Mouse (Mus musculus) yolk sac, embryonic 10.5 days (tissue): ENCODE measurements around the gene Pard3b.

Experiments
- DNase-seq: peaks from one replicate; pipeline ENCODE4 v3.0.0-alpha.2; 2017; ENCODE audit warnings: low spot score

The Pard3b gene

DNA sequence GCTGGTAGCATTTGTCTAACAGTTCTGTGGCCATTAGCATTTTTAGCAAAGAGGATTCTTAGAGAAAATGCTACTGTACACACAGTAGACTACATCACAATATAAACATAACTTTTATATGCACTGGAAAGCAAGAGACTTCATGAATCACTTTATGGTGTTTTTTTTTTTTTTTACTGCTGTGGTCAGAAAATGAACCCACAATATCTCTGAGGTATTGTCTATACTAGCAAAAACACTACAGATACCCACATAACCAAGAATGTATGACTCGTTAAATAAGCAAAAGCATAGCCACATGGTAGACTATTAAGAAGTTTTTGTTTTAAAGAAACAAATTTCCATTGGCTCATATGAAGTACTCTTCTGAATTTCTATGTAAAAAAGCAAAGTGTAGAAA is 827.9 kb downstream of the Pard3b start:
- DNase-seq, result no peak

DNA sequence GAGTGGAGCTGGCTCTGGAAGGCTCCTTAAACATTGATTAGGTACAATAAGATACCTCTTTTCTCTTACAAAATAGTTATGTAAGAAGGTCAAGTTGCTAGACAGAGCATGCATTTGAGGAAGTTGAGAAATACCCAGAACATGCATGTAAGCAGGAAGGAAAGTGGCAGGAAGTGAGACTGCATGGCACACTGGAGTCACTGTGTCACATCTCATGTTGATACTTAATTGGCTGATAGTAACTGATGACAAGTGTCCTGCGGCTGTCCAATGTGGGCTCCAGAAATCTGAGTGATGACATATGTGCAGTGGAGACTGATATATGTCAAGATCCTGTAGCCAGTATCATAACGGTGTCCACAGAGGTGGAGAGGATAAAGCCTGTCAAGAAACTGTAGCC is 844.4 kb downstream of the Pard3b start:
- no peak for DNase-seq

DNA sequence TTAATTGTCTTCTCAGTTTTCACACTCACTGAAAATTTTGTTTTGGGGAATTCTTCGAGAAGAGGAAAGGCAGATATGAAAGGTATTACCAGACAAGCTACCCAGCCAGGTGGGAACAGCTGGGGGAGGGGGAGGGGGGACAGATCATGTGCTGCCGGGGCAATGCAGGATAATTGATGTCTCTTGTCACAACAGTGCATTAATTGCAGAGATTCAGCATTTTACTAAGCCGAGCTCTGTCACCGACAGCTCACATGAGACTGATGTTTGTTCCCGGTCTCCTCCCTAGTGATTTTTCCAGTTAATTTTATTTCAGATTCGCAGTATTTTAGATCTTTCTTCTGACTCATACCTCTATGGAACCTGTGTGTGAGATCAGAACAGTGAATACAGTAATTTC is 850.2 kb downstream of the Pard3b start:
- no peak for DNase-seq

DNA sequence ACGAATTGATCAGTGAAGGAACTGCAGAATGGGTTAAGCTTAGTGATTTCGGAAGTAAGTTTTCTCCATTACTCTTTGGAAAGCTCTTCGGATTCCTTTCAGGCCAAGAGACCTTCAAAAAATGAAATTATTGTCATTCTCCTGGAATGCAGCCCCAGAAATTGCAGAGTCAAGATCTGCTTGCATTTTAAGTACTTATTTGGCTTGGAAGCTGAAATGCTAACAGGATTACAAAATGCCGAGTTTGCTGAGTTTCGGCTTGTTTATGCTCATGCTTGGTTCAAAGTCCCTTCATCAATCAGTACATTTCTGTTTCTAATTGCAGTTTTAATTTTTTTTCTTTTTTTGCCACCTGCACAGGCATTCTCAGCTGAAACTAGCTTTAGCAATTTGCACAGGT is 860.5 kb downstream of the Pard3b start:
- no peak for DNase-seq

DNA sequence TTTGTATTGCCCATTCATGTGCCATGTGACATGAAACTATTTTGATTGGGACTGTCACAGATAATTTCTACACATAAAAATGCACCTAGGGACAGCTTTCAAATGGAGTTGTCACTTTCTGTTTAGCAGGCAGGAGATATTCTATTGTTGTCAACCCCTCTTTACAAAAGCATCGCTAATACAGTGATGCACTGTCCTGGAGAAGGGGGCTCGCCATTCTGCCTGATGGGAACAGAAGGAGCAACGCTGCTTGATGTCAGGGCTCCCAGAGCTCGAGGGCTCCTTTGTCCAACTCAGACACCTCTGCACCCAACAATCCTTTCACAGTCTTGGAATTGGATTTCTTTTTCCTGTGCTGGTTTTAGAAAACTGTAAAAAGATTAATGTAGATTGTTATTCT is 871.9 kb downstream of the Pard3b start:
- no peak for DNase-seq

DNA sequence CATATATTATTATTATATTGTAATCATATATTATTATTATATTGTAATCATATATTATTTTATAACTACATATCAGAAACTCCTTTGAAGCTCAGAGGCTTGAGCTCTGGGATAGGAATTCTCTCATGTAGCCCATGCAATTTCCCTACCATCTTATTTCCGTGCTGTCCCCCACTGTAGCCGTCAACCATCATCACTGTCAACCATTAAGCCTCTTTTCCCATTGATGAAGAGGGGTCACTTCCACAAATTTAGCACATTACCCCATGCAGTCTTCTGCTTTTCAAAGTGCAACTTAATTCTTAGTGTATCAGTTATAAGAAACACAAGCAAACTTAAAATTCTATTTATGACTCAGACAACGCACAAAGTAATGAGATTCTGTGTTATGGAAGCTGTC is 873.1 kb downstream of the Pard3b start:
- DNase-seq, result no peak

DNA sequence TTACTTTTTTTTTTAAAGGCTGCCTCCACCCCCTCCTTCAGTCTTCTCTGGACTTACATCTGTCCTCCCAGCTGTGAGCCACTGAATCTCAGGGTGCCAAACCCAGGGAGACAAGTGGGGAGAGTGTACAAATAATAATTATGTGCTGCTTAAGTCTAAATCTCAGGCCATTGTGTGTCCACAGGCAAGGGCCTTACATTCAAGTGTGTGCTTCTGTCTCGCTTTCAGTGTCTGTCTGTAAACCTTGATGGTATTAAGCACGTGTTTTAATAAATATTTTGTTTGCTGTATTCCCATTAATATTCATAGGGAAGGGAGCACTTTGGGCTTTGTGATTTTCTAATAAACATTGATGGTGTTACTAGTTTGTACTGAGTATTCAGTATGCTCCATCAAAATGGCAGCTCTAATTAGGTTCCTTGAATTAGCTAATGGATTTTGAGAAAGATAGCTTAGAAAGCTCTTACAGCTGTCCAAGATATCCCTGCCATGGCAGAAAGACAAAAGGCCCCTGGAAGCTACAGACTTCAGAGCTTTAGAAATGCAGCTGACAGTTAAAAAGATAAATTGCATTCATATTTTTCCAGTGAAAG is 880.1 kb downstream of the Pard3b start:
- DNase-seq, result no peak

DNA sequence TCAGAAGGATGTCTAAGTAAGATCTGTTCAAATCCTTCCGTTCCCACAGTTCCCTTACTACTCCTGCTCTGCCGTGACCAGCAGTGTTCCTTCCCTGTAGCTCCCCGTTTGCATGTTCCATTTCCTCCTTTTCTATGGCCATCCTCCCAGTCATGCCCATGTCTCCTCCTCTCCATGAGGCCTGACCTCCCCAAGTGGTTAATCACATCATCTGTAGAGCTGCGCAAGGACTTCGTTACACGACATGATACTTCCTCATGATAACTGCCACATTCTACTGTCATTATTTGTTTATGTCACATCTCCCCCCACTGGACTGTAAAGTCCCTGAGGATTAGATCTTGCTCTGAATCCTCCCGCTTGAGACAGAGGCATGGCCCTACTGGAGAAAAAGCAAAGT is 882.7 kb downstream of the Pard3b start:
- DNase-seq, result no peak

DNA sequence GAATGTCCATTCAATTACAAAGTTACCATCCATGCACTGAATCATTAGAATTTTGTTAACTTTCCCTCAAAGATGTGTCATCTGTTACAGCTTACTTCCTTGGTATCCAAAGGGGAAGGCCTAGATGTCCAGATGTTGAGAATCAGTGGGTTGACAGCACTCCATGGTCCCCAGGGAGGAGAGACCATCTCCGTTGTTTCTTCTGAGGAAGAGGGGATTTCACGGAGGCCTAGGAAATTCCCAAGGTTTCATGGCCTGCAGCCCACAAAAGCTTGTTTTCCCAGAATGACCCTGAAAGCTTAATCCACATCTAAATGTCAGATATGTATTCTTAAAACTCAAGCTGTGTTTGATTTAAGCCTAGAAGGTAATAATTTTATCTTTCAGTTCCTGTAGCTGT is 884.1 kb downstream of the Pard3b start:
- DNase-seq, result no peak

DNA sequence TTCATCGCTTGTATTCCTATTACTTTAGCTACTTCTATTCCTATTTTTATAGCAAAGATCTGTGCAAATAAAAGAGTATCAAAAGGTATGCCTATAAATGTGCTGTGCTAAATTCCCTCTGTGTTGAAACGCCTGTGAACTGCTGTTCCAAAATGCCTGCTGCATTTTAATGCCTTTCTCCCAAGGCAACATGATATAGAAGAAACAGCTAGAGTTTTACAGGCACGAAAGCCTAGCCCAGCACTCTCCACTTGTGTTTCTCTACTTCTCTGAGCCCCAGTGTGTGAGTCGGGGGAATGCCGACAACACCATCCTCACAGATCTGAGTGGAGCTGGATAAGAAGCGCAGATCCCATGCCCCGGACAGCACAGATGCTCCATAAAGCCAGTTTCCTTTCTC is 889.2 kb downstream of the Pard3b start:
- DNase-seq, result no peak

DNA sequence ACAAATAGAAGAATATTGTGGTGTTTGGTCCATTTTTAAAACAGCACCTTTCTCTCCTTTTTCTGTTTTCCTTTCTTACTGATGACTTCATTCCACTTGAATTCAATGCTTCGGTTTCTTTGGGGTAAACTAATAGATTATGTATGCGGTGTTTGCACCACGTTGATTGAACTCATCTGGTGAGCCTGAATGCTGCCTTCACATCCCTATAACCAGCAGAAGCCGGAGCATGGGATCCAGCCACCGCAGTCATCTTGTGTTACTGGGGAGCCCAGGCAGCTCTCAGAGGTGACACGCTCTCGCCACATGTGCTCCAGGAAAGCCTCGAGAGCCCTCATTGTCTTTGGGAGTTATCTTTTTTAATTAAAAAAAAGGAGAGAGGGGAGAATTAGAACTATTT is 891.3 kb downstream of the Pard3b start:
- DNase-seq, result no peak

DNA sequence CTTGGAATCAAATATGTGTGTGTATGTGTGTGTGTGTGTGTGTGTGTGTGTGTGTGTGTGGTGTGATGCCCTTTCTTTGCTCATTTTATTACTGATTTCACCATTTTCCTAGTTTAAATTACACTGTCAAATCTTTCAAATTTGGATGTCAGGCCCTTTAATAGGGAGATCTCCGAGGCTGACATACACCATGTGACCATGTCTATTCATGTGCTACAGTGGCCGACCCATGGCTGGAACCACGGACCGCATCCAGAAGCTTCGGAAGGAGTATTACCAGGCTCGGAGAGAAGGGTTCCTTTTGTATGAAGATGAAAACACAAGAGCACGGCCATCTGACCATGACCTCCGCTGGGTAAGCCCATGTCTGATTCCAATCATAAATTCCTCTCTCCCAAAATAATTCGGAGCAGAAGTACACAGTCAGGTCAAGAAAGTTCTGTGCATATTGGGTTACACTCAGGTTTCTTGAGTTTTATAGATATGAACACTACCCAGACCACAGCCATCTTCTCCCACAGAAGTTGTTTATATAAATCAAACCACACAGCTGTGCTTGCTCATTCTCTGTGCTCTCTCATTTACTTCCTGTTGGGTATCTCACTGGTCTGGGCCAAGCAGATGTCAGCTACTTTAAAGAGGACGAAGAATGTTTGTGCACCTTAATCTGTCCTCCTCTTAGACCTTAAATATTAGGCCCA is 894.0 kb downstream of the Pard3b start:
- no peak for DNase-seq

DNA sequence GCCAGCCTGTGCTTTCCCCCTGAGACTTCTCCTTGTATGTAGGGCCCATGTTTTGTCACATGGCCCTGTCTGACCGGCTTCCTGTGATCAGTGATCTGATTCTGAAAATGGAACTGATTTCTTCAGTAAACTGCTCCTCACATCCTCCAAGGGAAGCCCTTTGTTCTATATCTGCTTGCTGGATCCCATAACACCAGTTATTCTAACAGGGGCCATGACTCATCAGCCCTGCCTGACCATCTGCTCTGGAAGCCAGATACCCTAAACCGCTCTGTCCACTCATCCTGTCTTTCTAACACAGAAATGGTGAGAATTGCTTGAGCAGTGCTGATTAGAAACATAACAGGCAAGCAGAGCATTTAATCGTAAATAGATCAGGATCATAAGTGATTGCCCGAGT is 910.3 kb downstream of the Pard3b start:
- no peak for DNase-seq

DNA sequence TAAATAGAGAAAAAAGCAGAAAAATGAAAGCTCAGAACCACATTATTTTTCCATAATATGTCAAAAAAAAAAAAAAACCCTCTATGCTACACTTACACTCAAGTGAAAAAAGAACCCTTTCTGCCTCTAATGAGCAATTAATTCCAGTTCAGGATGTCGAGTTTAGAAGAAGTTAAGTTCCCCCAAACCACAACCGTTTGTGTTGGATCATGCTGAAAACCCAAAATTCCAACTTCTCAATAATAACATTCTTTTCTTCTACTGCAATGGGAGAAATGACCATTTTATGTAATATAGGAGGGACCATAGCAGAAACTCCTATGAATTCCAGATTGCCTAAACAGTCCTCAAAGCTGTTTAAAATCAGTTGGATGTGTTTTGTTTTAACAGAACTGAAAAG is 911.9 kb downstream of the Pard3b start:
- DNase-seq, result no peak

DNA sequence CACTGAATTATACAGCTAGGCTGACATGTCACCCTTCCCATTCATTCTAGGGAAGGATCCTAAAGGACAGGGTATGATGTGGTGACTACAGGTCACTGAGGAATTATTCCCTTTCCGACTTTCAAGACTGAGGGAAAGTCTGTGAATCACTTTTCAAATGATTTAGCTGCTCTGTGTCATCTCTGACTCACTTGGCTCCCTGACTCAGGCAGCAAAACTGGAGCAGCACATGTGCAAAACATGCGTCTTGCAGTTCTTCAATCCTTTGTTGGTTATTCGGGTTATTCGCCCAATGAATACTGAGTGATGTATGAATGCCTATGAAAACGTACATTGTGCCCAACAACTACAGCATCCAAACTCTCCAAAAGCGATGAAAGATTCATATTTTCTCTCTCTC is 912.9 kb downstream of the Pard3b start:
- no peak for DNase-seq

DNA sequence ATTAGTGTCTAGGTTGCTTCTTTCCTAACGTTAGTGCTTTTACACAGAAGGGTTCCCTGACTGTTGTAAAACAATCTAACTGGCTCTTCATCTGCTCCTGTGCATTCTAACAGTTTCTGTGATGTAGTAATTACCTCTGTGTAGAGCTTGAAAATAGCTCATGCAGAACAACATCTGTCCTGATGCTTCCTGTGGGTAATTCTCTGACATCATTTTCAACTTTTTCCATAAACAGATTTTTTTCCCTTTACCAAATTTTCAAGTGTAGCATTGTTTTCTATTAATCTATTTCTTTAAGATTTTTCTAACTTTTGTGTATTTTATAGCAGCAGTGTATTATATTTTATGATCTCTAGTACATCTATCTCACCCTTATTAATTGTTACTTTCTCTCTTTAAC is 917.2 kb downstream of the Pard3b start:
- no peak for DNase-seq

DNA sequence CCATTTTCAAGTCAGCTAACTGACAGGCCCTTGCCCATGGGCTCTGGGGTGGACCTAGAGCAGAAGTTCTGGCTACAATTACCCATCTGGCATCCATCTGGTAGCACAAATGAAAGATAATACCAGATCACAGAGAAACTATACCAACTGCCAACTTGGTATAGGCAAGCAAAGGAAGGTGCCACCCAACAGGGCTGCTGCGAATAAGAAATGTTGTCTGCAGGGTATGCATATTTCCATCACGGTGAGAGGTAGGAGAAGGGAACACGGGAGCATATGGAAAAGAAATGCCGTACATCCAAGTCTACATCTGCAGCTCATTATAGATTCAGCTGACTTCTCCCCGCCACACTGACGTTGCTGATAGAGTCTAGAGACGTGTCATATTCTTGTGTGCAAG is 924.4 kb downstream of the Pard3b start:
- DNase-seq, result no peak

DNA sequence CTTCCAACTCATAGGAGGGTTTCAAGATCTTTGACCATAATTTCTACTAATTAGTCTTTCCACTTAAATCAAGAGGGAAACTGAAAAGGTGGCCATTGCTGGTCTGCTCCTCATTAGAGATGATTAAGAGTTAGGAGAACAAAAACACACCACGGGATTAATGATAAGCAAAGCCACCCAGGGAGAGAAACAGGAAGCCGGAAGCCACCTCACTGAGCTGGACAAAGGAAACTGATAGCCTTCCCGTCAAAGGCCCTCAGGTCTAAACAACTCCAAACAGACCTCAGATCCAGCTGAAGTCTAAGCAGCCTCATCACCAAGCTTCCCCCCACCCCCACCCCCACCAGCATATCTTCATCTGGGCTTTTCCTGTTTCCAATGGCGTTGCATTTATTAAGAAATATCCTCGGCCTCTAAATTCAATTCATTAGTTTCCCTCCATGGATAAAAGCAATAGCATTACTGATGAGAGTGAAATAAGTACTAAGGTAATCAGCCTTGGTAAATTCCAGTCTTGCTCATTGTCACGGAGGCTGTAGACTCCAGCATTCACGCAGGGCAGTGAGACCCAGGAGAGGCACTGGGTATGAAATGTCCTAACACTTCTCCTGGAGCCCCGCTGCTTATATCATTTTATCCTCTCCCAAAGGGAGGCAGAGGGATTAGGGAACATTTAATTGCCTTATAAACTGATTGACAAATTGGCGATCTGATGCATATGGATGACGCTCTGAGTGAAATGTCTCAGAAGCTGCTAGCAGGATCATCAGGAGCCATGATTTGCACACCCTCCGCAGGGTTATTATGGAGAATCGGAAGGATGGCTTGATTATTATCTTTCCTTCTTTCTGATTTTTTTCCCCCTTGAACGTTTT is 925.9 kb downstream of the Pard3b start:
- DNase-seq, result no peak

DNA sequence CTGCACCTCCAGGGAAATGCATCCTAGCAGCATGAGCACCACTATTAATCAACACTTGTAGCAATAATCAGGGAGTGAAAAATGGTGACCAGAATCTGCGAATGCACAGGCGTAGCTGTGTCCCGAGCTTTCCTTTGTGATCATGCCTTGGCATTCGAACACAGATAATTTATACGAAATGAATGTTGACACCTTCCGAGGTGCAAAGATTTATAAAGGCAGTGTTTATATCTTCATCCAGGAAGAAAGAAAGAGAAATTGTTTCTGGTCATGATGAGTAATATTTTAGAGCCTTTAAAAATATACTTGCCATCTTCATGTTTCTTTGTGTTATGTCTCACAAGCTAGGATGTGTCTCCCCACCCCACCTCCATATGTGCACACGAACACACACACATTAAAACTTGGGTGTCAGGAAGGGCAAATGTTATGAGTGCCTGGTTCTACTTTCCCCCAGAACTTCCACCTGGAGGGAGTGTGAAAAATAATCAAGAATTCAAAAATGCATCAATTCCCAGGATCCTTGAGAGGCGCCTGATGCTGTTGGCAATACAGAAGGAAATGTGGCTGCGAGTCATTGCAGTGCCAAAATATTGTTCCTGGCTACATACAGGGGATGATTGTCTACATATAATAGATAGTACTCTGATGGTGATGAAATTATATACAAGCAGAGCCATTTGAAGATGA is 926.6 kb downstream of the Pard3b start:
- DNase-seq, result no peak

DNA sequence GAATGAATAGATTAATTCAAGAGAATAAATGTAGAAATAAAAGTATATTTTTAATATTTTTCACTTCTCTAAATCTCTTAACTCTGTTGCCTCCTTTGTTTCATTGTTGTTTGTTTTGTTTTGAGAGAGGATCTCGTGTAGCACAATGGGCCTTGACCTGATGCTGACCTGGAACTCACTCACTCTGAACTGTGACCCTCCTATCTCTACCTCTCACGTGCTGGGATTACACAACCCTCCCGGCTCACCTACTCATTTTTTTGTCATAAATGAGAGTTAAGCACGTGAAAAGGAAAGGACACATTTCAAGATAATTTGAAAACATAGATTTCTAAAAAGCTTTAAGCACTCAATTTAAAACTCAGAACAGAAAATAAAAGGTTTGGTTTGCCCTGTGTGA is 928.0 kb downstream of the Pard3b start:
- peak; percentile 72 for DNase-seq

DNA sequence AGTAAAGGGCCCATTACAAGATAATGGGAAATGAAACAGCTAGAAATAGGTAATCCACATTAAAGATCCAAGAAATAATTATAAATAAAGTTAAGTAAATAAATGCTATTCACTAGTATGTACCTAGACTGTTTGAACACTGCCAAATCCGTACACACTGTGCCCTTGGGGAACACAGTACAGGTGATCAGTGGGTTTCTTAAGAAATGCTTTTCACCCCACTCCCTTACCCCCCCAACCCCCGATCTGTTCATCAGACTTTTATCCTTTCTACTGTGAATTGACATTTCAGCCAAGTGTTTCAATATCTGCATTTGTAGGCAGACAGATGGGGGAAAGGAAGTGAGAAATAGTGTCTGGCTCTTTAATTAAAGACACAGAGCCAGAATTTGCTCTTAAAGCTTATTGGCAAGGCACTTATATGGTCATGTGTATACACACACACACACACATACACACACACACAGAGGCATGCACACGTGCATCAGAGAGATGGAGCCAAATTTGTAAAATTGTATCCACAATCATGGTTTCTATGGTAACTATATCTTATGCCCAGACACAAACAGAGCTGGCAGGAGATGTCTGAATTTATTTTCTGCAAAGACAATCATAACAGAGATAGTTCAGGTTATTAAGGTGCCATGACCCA is 938.4 kb downstream of the Pard3b start:
- DNase-seq, result no peak
